Mouse (Mus musculus) cerebellum, adult 18-20 months (tissue): ENCODE data around the gene Eif3g.

ENCODE experiments used
- DNase-seq, 2 experiments: peaks; one replicate each; pipeline ENCODE4 v3.0.0; 2021

The Eif3g gene

DNA sequence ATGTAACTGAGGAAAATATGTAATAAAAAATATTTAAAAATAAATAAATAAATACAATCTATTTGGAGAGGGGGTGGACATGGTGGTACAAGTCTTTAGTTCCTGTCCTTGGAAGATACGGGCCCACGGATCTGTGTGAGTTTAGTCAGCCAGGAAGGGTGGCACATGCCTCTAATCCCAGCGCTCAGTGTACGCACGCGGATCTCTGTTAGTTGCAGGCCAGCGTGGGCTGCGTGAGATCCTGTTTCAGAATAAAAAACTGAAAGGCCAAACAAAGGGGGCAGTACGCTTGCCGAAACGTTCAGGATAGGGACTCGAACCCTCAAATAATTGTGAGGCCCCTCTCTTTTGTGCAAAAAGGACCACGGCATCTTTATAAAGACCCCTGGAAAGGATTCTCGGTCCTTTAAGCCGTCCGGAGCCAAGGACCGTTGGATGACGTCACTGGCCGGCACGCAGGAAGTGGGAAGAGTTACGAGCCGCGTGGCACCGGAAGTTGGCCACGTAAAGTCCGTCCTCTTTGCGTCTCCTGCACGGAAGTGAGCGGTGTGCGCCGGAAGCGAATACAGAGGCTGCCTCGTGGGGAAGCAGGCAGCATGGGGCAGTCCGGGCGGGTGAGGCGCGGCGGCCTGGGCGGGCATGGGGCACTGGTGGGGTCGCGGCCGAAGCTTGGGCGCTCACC lies 10.6 kb downstream of the Eif3g start, which contains the start of gene Ppan:
Gene Ppan, plus strand, starts transcription at position 472 of the 682 bp plus-strand sequence.
- DNase-seq = peak; percentile 96 to 97

DNA sequence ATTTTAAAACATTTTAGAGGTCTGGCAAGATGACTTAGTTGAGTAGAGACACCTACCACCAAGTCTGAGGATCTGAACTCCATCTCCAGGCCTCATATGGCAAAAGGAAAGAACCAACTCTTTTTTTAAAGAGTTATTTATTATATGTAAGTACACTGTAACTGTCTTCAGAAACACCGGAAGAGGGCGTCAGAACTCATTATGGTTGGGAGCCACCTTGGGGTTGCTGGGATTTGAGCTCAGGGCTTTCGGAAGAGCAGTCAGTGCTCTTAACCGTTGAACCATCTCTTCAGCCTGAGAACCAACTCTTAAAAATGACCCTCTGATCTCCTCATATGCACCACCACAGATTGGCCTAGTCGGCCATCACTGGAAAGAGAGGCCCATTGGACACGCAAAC lies 11.2 kb downstream of the Eif3g start:
- DNase-seq = no peak

GRCm38 (mm10) chr9:20886563-20886962 lies 11.9 kb downstream of the Eif3g start:
- no peak for DNase-seq

GRCm38 (mm10) chr9:20879097-20879792 lies 19.2 kb downstream of the Eif3g start, which contains the start of gene Angptl6:
Gene Angptl6, minus strand, starts transcription at chr9:20879727.
- no peak for DNase-seq

GRCm38 (mm10) chr9:20878710-20879065 lies 19.7 kb downstream of the Eif3g start:
- peak in 1 of 2 experiments; percentile 50 for DNase-seq

- DNase-seq = peak; percentile 97 to 100
Measured at GRCm38 (mm10) chr9:20878041-20878709, 20.2 kb downstream of the Eif3g start.

- DNase-seq = peak in 1 of 2 experiments; percentile 20
Measured at GRCm38 (mm10) chr9:20877118-20878040, 21.0 kb downstream of the Eif3g start.

DNA sequence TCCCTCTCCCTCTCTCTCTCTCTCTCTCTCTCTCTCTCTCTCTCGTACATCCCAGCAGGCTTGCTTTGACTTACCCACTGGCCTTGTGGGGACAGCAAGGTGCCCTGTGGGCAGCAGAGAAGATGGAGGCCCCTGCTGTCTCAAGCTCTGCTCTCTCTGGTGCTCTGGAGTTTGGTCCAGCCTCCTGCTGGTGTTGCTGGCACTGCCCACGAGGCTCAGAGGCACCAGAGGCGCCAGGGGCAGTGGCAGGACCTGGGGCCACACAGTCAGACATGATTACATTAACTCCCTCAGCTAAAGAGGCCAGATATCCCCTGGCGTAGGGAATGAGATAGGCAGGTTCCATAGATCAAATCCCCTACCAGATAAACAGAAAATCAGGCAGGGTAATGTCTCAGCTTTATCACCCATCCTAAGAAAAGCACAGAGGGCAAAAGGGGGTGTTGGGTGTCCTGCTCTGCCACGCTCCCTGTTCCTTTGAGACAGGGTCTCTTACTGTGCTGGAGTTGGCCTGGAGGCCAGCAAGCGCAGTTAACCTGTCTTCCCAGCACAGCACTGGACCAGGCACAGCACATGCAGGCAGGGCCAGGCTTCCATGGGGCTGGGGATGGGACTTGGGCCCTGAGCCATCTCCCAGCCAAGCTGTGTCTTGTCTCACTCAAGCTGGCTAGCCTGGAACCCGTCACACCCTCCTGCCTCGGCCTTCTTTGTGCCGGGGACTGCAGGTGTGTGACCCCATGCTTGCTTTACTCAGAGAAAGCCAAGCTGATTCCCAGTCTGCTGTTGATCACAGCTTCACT lies 21.9 kb downstream of the Eif3g start:
- no peak for DNase-seq

DNA sequence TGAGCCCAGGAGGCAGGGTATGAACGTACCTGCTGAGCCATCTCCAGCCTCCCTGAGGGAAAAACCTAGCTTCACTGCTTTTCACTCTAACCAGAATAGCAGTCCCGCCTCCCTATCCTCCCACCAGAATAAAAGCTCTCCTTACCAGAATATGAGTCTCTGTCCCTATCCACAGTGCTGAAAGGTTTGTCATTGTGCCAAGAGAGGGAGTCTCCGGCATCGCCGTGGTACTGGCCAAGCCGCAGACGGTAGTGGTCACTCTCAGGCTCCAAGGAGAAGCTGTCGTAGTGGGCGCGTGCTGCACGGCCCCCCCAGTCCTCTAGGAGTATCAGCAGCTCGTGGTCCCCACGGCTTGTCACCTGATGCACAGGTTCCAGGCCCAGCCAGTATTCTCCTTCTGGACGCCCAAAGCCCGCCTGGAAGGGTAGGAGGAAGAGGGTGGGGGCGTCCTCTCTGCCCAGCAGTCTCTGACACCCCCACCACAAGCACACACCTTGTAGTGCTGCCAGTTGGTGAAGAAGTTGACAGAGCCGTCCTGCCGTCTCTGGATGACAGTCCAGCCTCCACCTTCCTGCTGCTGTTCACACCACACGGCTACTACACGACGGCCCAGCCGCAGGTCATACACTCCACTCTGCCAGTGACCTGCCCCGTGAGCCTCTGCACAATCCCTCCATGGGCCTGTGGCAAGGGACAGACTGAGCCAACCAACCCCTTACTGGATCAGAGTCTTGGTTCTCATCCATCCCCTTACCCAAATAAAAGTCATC lies 23.2 kb downstream of the Eif3g start:
- peak in 1 of 2 experiments; percentile 18 for DNase-seq

DNA sequence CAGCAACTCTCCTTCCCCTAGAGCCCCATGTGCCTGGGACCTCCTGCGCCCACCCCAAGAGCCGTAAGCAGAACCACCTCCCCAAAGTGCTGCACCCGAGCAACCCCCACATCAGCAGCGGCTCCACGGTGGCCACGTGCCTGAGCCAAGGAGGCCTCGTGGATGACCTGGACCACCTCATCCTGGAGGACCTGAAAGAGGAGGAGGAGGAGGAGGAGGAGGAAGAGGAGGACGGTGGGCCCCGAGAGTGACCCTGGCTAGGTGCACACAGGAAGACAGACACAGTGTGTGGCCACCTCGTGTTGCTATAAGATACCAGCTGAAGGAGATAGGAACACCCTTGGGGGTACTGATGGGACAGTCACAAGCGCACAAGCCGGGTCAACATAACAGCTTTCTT lies 24.9 kb downstream of the Eif3g start:
- no peak for DNase-seq

- DNase-seq = no peak
Measured at GRCm38 (mm10) chr9:20872991-20873390, 25.4 kb downstream of the Eif3g start.

DNA sequence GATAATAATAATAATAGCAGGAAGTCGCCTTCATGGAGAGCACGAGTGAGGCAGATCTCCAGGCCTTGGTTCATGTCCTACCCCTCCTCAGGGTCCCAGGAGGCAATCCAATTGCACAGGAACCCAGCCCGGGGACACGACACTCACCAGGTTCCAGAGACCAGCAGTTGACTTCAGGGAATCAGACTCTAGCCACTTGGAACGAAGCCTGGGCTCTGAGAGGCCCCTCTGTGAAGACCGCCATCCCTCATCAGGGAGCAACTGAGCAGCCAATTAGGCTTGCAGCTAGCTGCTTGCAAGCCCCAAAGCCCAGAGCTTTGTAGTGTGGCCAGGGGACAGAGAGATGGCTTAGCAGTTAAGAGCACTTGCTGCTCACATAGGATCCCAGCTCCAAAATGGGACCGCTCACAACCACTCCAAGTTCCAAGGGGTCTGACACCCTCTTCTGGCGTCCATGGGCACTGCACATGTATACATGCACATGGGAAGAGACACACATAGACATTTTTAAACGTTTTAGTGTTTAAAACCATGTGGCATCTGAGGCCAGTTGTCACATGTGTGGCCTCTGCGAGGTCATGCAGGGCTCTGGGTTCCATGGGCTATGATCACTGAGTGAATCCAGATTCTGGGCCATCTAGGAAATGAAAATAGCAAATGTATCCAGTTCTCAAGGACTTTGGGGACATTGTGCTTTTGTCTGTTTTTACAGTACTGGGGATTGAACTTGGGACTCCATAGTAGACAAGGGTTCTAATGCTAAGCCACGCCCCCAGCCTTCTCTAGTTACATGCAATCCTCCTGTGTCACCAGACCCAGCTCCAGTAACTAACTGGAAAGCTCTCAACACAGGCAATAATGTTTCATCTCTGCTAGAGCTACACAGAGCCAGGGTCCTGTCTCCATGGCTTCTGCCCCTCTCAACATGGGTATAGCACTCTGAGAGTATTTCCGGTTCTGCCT lies 27.9 kb downstream of the Eif3g start:
- DNase-seq = peak in 1 of 2 experiments; percentile 22

DNA sequence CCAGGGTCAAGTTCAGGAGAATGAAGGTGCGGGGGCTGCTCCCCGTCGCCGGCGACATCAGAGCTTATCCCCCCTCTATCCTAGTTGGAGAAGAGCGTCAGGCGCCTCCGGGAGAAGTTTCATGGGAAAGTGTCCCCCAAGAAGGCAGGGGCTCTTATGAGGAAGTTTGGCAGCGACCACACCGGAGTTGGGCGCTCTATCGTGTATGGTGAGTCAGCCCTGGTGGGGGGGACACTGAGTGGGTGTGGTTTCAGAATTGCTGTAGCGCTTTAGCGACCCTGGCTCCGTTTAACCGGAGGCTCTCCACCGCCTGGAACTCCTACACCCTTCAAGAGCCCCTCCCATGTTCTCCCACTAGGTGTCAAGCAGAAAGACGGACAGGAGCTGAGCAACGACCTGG lies 29.2 kb downstream of the Eif3g start:
- DNase-seq = peak; percentile 15 to 22

- peak; percentile 71 to 80 for DNase-seq
Measured at GRCm38 (mm10) chr9:20868448-20869001, 29.9 kb downstream of the Eif3g start, which contains the start of gene A230050P20Rik. Gene A230050P20Rik, plus strand, starts transcription at chr9:20868642.

DNA sequence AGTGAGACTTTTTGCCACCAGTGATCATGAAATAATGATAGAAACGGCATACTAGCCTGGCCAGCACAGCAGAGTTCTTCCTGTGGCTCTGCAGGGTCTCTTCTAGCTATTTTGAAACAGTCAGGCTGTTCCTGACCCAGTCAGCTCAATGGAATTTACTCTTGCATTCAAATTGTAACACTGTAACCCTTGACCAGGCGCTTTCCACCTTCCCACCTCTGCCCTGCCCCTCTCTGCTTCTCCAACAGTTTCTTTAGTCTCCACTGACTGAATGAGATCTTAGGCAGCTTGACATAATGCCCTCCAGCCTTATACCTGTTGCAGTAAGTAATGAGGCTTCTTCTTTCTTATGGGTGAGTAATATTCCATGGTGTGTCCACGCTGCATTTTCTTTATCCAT lies 31.5 kb downstream of the Eif3g start:
- no peak for DNase-seq

GRCm38 (mm10) chr9:20862225-20862624 lies 36.2 kb downstream of the Eif3g start:
- DNase-seq = no peak

DNA sequence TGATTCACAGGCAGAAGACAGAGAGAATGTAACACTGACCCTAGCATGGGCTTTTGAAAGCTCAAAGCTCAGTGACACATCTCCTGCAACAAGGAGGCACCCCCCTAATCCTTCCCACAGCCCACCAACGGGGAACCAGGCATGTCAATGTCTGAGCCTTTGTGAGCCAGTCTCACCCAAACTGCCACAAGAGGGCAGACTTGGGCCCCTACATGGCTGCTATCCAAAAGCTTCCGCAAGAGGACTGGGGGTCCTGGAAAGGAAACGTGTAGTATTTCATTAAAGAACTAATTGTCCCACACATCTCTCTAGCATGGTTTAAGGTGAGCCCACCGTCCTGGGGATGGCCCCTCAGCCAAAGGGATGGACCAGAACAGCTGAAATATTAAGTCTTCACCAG lies 36.6 kb downstream of the Eif3g start:
- DNase-seq = peak in 1 of 2 experiments; percentile 13

DNA sequence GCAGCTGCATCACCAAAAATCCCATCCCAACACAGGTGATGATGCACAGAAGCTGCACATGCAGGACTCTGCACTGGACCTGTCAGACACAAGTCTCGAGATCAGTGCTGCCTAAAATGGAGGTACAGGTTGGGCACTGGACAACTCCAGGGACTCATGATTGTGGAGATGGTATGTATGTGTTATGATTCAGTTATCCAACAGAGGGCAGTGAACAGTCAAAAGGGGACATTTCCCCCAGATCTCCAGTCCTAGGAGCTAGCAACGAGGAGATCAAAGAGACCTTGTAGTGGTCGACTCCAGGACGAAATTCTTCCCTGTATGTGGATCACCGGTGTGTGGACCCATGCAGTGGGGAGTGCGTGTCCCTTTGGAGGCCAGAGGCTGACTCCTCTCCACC lies 38.5 kb downstream of the Eif3g start:
- DNase-seq = no peak

- no peak for DNase-seq
Measured at GRCm38 (mm10) chr9:20857131-20857530, 41.3 kb downstream of the Eif3g start.
